Mouse (Mus musculus) hindbrain, postnatal 0 days (tissue): ENCODE data around the gene Flt4. TPM values are rescaled to one million over a fixed set of nuclear protein-coding genes. Genes with fewer than 3 reads are reported as not detected.

Source experiments
- ATAC-seq: fragments of 200-750 bp; cut with Nextera tagmentation; 2 replicates; pipeline ENCODE4 v1.8.0; 2017; ENCODE audit warnings: mild to moderate bottlenecking, moderate TSS enrichment, moderate library complexity
- DNase-seq: peaks from one replicate; pipeline ENCODE4 v3.0.0-alpha.2; 2015; ENCODE audit warnings: low spot score
- H3K27ac ChIP-seq: fragments of 300-500 bp; sonication (generic); 2 replicates; pipeline ENCODE4 v1.5.1; 2014; ENCODE audit warnings: mild to moderate bottlenecking
- H3K27me3 ChIP-seq: fragments of 300-500 bp; sonication (generic); 2 replicates; pipeline ENCODE4 v1.6.1; 2014; ENCODE audit warnings: low read length, mixed read lengths; ENCODE audit not compliant: insufficient read depth
- H3K36me3 ChIP-seq: fragments of 300-500 bp; sonication (generic); 2 replicates; pipeline ENCODE4 v1.6.1; 2014; ENCODE audit warnings: low read length, mixed read lengths; ENCODE audit not compliant: insufficient read depth
- H3K4me1 ChIP-seq: fragments of 300-500 bp; sonication (generic); 2 replicates; pipeline ENCODE4 v1.6.1; 2014; ENCODE audit warnings: antibody characterized with exemption, low read length, mixed read lengths; ENCODE audit not compliant: insufficient read depth
- H3K4me2 ChIP-seq: fragments of 300-500 bp; sonication (generic); 2 replicates; pipeline ENCODE4 v1.6.1; 2014; ENCODE audit warnings: low read depth, mild to moderate bottlenecking, low read length, moderate library complexity, mixed read lengths
- H3K4me3 ChIP-seq: fragments of 300-500 bp; sonication (generic); 2 replicates; pipeline ENCODE4 v1.5.1; 2014; ENCODE audit warnings: low read length
- H3K9ac ChIP-seq: fragments of 300-500 bp; sonication (generic); replicated peaks from 2 replicates; pipeline ENCODE4 v1.6.1; 2014; ENCODE audit warnings: mild to moderate bottlenecking, low read length, moderate library complexity, mixed read lengths
- H3K9me3 ChIP-seq: fragments of 300-500 bp; sonication (generic); 2 replicates; pipeline ENCODE4 v1.6.1; 2016; ENCODE audit warnings: low read length, mixed read lengths
- CTCF ChIP-seq: IDR thresholded peaks from 2 replicates; pipeline ENCODE4 v1.5.1; 2016; ENCODE audit warnings: antibody characterized with exemption, control low read depth, low read depth
- WGBS: fragments of 180-500 bp; shearing (Covaris S2); extraction: QIAGEN DNeasy Blood & Tissue Kit; methylation state at CpG from one replicate; pipeline ENCODE4 v1.1.7; 2014; 5-methylcytosine and 5-hydroxymethylcytosine counted together
- polyA plus RNA-seq: library from polyadenylated mRNA; unstranded; fragments of >200 nt; fragmentation: Nextera tagmentation; extraction: Ambion mirVana; gene quantifications from 2 replicates; pipeline ENCODE4 v1.2.1, GENCODE M21; 2015
- total RNA-seq: library from RNA; depleted of rRNA; stranded (reverse); fragments of >200 nt; gene quantifications from 2 replicates; pipeline ENCODE4 v1.2.3, GENCODE M21; 2014

Gene Flt4
- total and polyA plus RNA-seq, 2 experiments from 2014 or later: 1.2 to 2.5 TPM

GRCm38 (mm10) chr11:49635671-49636070 lies 26.6 kb downstream of the Flt4 start:
- WGBS: 79% methylated on average over 6 of the region's 6 CpGs
- DNase-seq (no peak), ATAC-seq (no peak)
- Histone ChIP-seq H3K9ac (no peak overlapping the region), H3K4me3 (no peak overlapping the region), H3K4me2 (no peak overlapping the region), H3K36me3 (no peaks in the 10 kb centered on the region), H3K4me1 (0 out of 2 replicates have a peak, but pooled peaks cover 6% of the 10 kb centered on the region), H3K9me3 (no peaks in the 10 kb centered on the region), H3K27ac (no peak overlapping the region), H3K27me3 (peaks cover 11% of the 10 kb centered on the region)
- TF ChIP-seq CTCF: no peak

GRCm38 (mm10) chr11:49636449-49636848 lies 27.4 kb downstream of the Flt4 start:
- no peak overlapping the region for H3K4me3 ChIP-seq
- no peak overlapping the region for H3K27ac ChIP-seq
- WGBS: 5% methylated on average over 11 of the region's 11 CpGs
- peak; percentile 50; the same call in 1 of the 2 replicates for ATAC-seq
- H3K4me2 ChIP-seq: peak overlapping the region; percentile 16; the same call in 1 of the 2 replicates
- H3K9ac ChIP-seq: no peak overlapping the region
- peak; percentile 80 for TF ChIP-seq CTCF
- H3K36me3 ChIP-seq: no peaks in the 10 kb centered on the region
- H3K4me1 ChIP-seq: 0 out of 2 replicates have a peak, but pooled peaks cover 6% of the 10 kb centered on the region
- peak; percentile 47 for DNase-seq
- no peaks in the 10 kb centered on the region for H3K9me3 ChIP-seq
- peaks cover 11% of the 10 kb centered on the region for H3K27me3 ChIP-seq

GRCm38 (mm10) chr11:49645677-49646076 lies 36.6 kb downstream of the Flt4 start:
- no peak overlapping the region for H3K9ac ChIP-seq
- no peak for DNase-seq
- H3K36me3 ChIP-seq: no peaks in the 10 kb centered on the region
- H3K27me3 ChIP-seq: no peaks in the 10 kb centered on the region
- TF ChIP-seq CTCF: no peak
- no peaks in the 10 kb centered on the region for H3K9me3 ChIP-seq
- no peak overlapping the region for H3K4me2 ChIP-seq
- 72% methylated on average over 8 of the region's 8 CpGs for WGBS
- H3K4me3 ChIP-seq: no peak overlapping the region
- H3K4me1 ChIP-seq: no peaks in the 10 kb centered on the region
- ATAC-seq: peak; percentile 30; the same call in 1 of the 2 replicates
- no peak overlapping the region for H3K27ac ChIP-seq

- Histone ChIP-seq H3K4me1 (no peaks in the 10 kb centered on the region), H3K36me3 (no peaks in the 10 kb centered on the region), H3K9ac (no peak overlapping the region), H3K4me3 (no peak overlapping the region), H3K9me3 (no peaks in the 10 kb centered on the region), H3K4me2 (no peak overlapping the region), H3K27me3 (no peaks in the 10 kb centered on the region), H3K27ac (no peak overlapping the region)
- peak; percentile 59 for DNase-seq
- 57% methylated on average over 18 of the region's 18 CpGs for WGBS
- ATAC-seq: no peak
- TF ChIP-seq CTCF: peak; percentile 60
Observed at GRCm38 (mm10) chr11:49650113-49650993, 41.3 kb downstream of the Flt4 start.

- 75% methylated on average over 16 of the region's 16 CpGs for WGBS
- no peaks in the 10 kb centered on the region for H3K4me1 ChIP-seq
- no peaks in the 10 kb centered on the region for H3K27me3 ChIP-seq
- H3K9me3 ChIP-seq: no peaks in the 10 kb centered on the region
- DNase-seq (no peak), ATAC-seq (no peak)
- no peak for TF ChIP-seq CTCF
- no peak overlapping the region for H3K9ac ChIP-seq
- no peak overlapping the region for H3K4me2 ChIP-seq
- H3K36me3 ChIP-seq: no peaks in the 10 kb centered on the region
- H3K4me3 ChIP-seq: no peak overlapping the region
- H3K27ac ChIP-seq: no peak overlapping the region
Observed at GRCm38 (mm10) chr11:49650994-49651761, 42.1 kb downstream of the Flt4 start.

GRCm38 (mm10) chr11:49651762-49652322 lies 42.8 kb downstream of the Flt4 start:
- Histone ChIP-seq H3K27me3 (no peaks in the 10 kb centered on the region), H3K27ac (no peak overlapping the region), H3K36me3 (no peaks in the 10 kb centered on the region), H3K4me1 (no peaks in the 10 kb centered on the region), H3K9ac (no peak overlapping the region), H3K9me3 (no peaks in the 10 kb centered on the region), H3K4me2 (no peak overlapping the region), H3K4me3 (no peak overlapping the region)
- 89% methylated on average over 10 of the region's 10 CpGs for WGBS
- ATAC-seq (no peak), DNase-seq (no peak)
- no peak for TF ChIP-seq CTCF
